Mouse (Mus musculus) heart, postnatal 0 days (tissue): ENCODE results near the gene Frmd7.

Experiments used
- CTCF ChIP-seq: IDR thresholded peaks from 2 replicates; pipeline ENCODE4 v1.5.1; 2016; ENCODE audit warnings: antibody characterized with exemption, control low read depth, low read depth
- EP300 ChIP-seq: IDR thresholded peaks from 2 replicates; pipeline ENCODE4 v1.6.1; 2016; ENCODE audit warnings: antibody characterized with exemption, low read depth

DNA sequence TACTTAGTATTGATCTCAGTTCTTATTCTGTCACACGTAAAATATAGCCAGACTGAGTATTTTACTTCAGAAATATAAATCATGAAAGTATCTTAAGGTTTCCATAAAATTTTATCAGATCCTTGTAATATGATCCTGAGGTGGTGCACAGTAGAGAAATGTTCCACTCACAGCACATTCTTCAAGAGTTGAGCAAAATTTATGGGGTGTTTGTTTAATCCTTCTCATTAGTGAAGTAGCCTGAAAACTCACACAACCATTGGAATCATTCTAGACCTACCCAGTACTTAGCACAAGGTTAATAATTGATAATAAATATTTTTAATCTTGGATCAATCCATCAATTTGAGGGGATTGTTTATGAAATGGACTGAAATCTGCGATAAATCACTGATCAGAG lies 78.7 kb downstream of the Frmd7 start:
- TF ChIP-seq CTCF = no peak
- TF ChIP-seq EP300 = no peak
